Mouse (Mus musculus) A20 (cell line): ENCODE data around the gene Pde5a.

ENCODE experiments used
- DNase-seq: peaks from one replicate; pipeline ENCODE4 v3.0.0-alpha.2; 2011; ENCODE audit warnings: low read depth, low spot score

Gene Pde5a

GRCm38 (mm10) chr3:122728852-122729600 lies at the start of gene Pde5a:
Gene Pde5a, plus strand, starts transcription at chr3:122728947.
- no peak for DNase-seq

- DNase-seq: no peak
Measured at GRCm38 (mm10) chr3:122680851-122681250, 47.9 kb upstream of the Pde5a start.

GRCm38 (mm10) chr3:122682352-122682751 lies 46.4 kb upstream of the Pde5a start:
- no peak for DNase-seq

GRCm38 (mm10) chr3:122684832-122685231 lies 43.9 kb upstream of the Pde5a start:
- DNase-seq: no peak

- DNase-seq: no peak
Measured at GRCm38 (mm10) chr3:122693039-122693438, 35.7 kb upstream of the Pde5a start.

GRCm38 (mm10) chr3:122695870-122696269 lies 32.9 kb upstream of the Pde5a start:
- no peak for DNase-seq

- DNase-seq: no peak
Measured at GRCm38 (mm10) chr3:122696672-122697071, 32.1 kb upstream of the Pde5a start.

- DNase-seq: no peak
Measured at GRCm38 (mm10) chr3:122704209-122704608, 24.5 kb upstream of the Pde5a start.

GRCm38 (mm10) chr3:122705246-122705645 lies 23.5 kb upstream of the Pde5a start:
- DNase-seq: no peak

GRCm38 (mm10) chr3:122708485-122708884 lies 20.3 kb upstream of the Pde5a start:
- DNase-seq: no peak

GRCm38 (mm10) chr3:122710141-122710540 lies 18.6 kb upstream of the Pde5a start:
- DNase-seq: no peak

GRCm38 (mm10) chr3:122718631-122719030 lies 10.1 kb upstream of the Pde5a start:
- DNase-seq: no peak

GRCm38 (mm10) chr3:122721522-122721921 lies 7.2 kb upstream of the Pde5a start:
- DNase-seq: no peak

- no peak for DNase-seq
Measured at GRCm38 (mm10) chr3:122729601-122729959, 833 bp downstream of the Pde5a start.

- no peak for DNase-seq
Measured at GRCm38 (mm10) chr3:122729960-122730740, 1.4 kb downstream of the Pde5a start.

GRCm38 (mm10) chr3:122730741-122731235 lies 2.0 kb downstream of the Pde5a start:
- no peak for DNase-seq

GRCm38 (mm10) chr3:122733806-122734205 lies 5.1 kb downstream of the Pde5a start:
- DNase-seq: no peak

GRCm38 (mm10) chr3:122734329-122734728 lies 5.6 kb downstream of the Pde5a start:
- DNase-seq: no peak

- peak; percentile 53 for DNase-seq
Measured at GRCm38 (mm10) chr3:122739460-122739859, 10.7 kb downstream of the Pde5a start.

GRCm38 (mm10) chr3:122744265-122744664 lies 15.5 kb downstream of the Pde5a start:
- no peak for DNase-seq

- no peak for DNase-seq
Measured at GRCm38 (mm10) chr3:122747921-122748700, 19.4 kb downstream of the Pde5a start.

- DNase-seq: no peak
Measured at GRCm38 (mm10) chr3:122763240-122763761, 34.6 kb downstream of the Pde5a start.
